Mouse (Mus musculus): ENCODE data around the gene Sult1d1. TPM values are rescaled to one million over a fixed set of nuclear protein-coding genes. Genes with fewer than 3 reads are reported as not detected.

Sult1d1 gene
- polyA plus RNA-seq, 2 experiments = 1.2 to 2.1 TPM

DNA sequence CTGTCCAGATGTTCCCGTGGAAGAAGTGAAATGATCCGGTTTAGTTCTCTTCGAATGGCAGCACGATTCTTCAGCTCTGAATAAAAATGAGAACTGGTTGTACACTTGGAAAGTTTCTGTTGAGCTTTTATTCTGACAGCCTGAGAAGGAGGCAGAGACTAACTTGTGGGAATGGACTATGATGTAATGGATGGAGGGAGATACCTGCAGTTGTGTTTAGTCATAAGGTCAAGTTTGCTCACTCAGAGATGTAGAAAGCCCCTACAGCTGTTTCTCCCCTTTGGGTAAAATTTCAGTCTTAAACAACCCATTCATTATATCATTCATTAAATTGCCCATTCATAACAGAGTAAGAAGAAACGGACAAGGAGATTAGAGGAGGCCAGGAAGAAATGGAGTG lies 22.7 kb upstream of the Sult1d1 start, which contains the start of gene Sult1e1:
Gene Sult1e1, minus strand, starts transcription at position 101 of the 400 bp plus-strand sequence.
- no peak within 1 kb of the TSS for H3K27ac ChIP-seq
- no peaks in the 10 kb centered on the region for H3K36me3 ChIP-seq (replicated peaks; ENCODE audit: control insufficient read depth, insufficient read depth, low read depth)
- TF ChIP-seq EP300 (IDR thresholded peaks at IDR 0.05; ENCODE audit: low read depth) = no peak
- no peak for TF ChIP-seq CTCF (IDR thresholded peaks at IDR 0.05; ENCODE audit: low read depth)
- WGBS (ENCODE audit: insufficient replicate concordance) = 58% methylated on average over 5 of the region's 5 CpGs
- no peak within 1 kb of the TSS for H3K9ac ChIP-seq (replicated peaks)
- H3K9me3 ChIP-seq (ENCODE audit: control insufficient read depth, low read length) = no peaks in the 10 kb centered on the region
- no peak for ATAC-seq (ENCODE audit: insufficient read depth)
- H3K4me2 ChIP-seq (ENCODE audit: low read depth) = no peak within 1 kb of the TSS
- H3K4me1 ChIP-seq (replicated peaks; ENCODE audit: control insufficient read depth in 2 of 2, insufficient read depth in 2 of 2, low read length in 1 of 2) = no peaks in the 10 kb centered on the region
- DNase-seq (ENCODE audit: low read depth in 3 of 3, low spot score in 3 of 3) = no peak
- no peaks in the 10 kb centered on the region for H3K27me3 ChIP-seq (ENCODE audit: control insufficient read depth, insufficient read depth, low read length)
- H3K4me3 ChIP-seq (ENCODE audit: insufficient read depth in 1 of 2, low read depth in 2 of 2, low read length in 2 of 2) = no peak within 1 kb of the TSS

DNA sequence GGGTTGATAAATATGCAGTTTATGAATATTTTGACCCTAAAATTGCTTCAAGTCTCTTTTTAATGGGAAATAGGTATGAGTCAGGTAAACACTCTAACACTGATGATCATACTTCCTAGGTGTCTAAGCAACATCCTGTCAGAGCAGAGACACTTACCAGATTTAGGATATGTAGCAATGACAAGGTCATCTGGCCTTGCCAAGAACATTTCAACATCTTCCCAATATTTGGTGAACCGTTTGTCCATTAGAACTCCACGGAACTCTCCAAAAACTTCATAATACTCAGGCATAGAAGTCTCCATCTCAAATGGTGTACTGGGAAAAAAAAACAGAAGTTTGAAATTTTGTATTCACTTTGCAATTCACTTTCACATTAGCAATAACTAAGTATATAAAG lies 21.1 kb upstream of the Sult1d1 start:
- ATAC-seq (ENCODE audit: insufficient read depth) (no peak), DNase-seq (ENCODE audit: low read depth in 3 of 3, low spot score in 3 of 3) (no peak)
- Histone ChIP-seq H3K9ac (replicated peaks) (no peak overlapping the region), H3K4me1 (replicated peaks; ENCODE audit: control insufficient read depth in 2 of 2, insufficient read depth in 2 of 2, low read length in 1 of 2) (no peaks in the 10 kb centered on the region), H3K9me3 (ENCODE audit: control insufficient read depth, low read length) (no peaks in the 10 kb centered on the region), H3K27ac (no peak overlapping the region), H3K4me3 (ENCODE audit: insufficient read depth in 1 of 2, low read depth in 2 of 2, low read length in 2 of 2) (no peak overlapping the region), H3K27me3 (ENCODE audit: control insufficient read depth, insufficient read depth, low read length) (no peaks in the 10 kb centered on the region), H3K4me2 (ENCODE audit: low read depth) (no peak overlapping the region), H3K36me3 (replicated peaks; ENCODE audit: control insufficient read depth, insufficient read depth, low read depth) (no peaks in the 10 kb centered on the region)
- TF ChIP-seq EP300 (IDR thresholded peaks at IDR 0.05; ENCODE audit: low read depth) (no peak), CTCF (IDR thresholded peaks at IDR 0.05; ENCODE audit: low read depth) (no peak)
- WGBS (ENCODE audit: insufficient replicate concordance) = 43% methylated on average over 2 of the region's 2 CpGs

DNA sequence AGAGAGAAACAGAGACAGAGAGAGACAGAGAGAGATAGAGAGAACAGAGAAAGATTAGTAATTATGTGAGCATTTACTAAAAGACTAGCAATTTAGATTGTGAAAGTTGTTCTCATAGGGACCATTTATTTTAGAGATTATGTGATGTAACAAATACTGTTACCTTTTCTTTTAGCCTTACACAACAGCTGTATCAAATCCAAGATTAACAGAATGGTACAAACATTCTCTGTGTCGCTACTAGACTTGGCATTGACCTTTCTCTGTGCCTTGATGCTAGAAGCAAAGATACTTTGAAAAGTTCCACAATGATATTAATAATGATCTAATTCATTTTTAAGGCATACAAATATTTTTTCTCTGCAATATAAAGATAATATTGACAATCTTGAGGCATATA lies 11.6 kb upstream of the Sult1d1 start:
- no peaks in the 10 kb centered on the region for H3K4me1 ChIP-seq (replicated peaks; ENCODE audit: control insufficient read depth in 2 of 2, insufficient read depth in 2 of 2, low read length in 1 of 2)
- ATAC-seq (ENCODE audit: insufficient read depth) (no peak), DNase-seq (ENCODE audit: low read depth in 3 of 3, low spot score in 3 of 3) (no peak)
- H3K9ac ChIP-seq (replicated peaks) = no peak overlapping the region
- H3K4me3 ChIP-seq (ENCODE audit: insufficient read depth in 1 of 2, low read depth in 2 of 2, low read length in 2 of 2) = no peak overlapping the region
- 60% methylated on average over 1 of the region's 1 CpGs for WGBS (ENCODE audit: insufficient replicate concordance)
- H3K36me3 ChIP-seq (replicated peaks; ENCODE audit: control insufficient read depth, insufficient read depth, low read depth) = no peaks in the 10 kb centered on the region
- no peaks in the 10 kb centered on the region for H3K9me3 ChIP-seq (ENCODE audit: control insufficient read depth, low read length)
- H3K27me3 ChIP-seq (ENCODE audit: control insufficient read depth, insufficient read depth, low read length) = no peaks in the 10 kb centered on the region
- no peak for TF ChIP-seq EP300 (IDR thresholded peaks at IDR 0.05; ENCODE audit: low read depth)
- TF ChIP-seq CTCF (IDR thresholded peaks at IDR 0.05; ENCODE audit: low read depth) = no peak
- no peak overlapping the region for H3K27ac ChIP-seq
- H3K4me2 ChIP-seq (ENCODE audit: low read depth) = no peak overlapping the region

DNA sequence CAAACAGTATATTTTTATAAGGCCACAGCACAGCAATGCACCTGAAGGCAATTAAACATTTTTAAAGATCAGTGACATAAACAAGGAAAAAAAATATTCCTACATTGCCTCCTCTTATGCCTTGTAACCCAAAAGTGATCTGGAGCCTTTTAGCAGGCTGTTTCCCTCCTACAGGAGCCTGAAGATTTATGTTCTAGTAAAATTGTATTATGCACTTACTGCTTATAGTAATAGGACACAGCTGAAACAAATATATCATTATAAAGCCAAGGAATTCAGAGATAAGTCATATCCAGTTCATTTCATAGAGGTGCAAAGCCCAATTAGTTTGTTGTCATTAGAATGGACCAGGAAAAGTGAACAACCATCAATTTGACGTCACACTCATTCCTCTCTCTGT lies 5.3 kb upstream of the Sult1d1 start:
- no peak overlapping the region for H3K27ac ChIP-seq
- no peaks in the 10 kb centered on the region for H3K4me1 ChIP-seq (replicated peaks; ENCODE audit: control insufficient read depth in 2 of 2, insufficient read depth in 2 of 2, low read length in 1 of 2)
- H3K9me3 ChIP-seq (ENCODE audit: control insufficient read depth, low read length) = no peaks in the 10 kb centered on the region
- TF ChIP-seq CTCF (IDR thresholded peaks at IDR 0.05; ENCODE audit: low read depth) (no peak), EP300 (IDR thresholded peaks at IDR 0.05; ENCODE audit: low read depth) (no peak)
- H3K36me3 ChIP-seq (replicated peaks; ENCODE audit: control insufficient read depth, insufficient read depth, low read depth) = no peaks in the 10 kb centered on the region
- ATAC-seq (ENCODE audit: insufficient read depth) = no peak
- no peak for DNase-seq (ENCODE audit: low read depth in 3 of 3, low spot score in 3 of 3)
- H3K4me3 ChIP-seq (ENCODE audit: insufficient read depth in 1 of 2, low read depth in 2 of 2, low read length in 2 of 2) = no peak overlapping the region
- WGBS (ENCODE audit: insufficient replicate concordance) = 64% methylated on average over 1 of the region's 1 CpGs
- no peaks in the 10 kb centered on the region for H3K27me3 ChIP-seq (ENCODE audit: control insufficient read depth, insufficient read depth, low read length)
- no peak overlapping the region for H3K4me2 ChIP-seq (ENCODE audit: low read depth)
- no peak overlapping the region for H3K9ac ChIP-seq (replicated peaks)

DNA sequence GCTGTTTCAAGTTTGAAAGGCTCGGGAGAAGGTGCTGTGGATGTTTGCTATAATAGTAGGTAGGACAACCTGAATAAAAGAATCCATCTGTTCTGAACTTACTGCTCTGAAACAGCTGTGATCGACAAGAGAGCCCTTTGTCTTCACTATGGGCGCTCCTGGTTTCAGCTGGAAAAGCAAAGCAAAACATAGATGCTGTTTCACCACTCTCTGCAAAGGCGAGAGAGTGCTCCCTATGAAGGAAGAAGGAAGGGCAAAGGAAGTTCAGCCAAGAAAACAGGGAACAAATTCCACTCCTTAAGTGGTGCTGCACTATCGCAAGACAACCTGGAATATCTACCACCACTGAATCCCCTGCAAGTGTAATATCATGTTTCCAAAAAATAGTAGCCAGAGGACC lies 4.7 kb upstream of the Sult1d1 start:
- no peaks in the 10 kb centered on the region for H3K36me3 ChIP-seq (replicated peaks; ENCODE audit: control insufficient read depth, insufficient read depth, low read depth)
- 56% methylated on average over 5 of the region's 5 CpGs for WGBS (ENCODE audit: insufficient replicate concordance)
- H3K9ac ChIP-seq (replicated peaks) = no peak overlapping the region
- H3K4me2 ChIP-seq (ENCODE audit: low read depth) = no peak overlapping the region
- H3K9me3 ChIP-seq (ENCODE audit: control insufficient read depth, low read length) = no peaks in the 10 kb centered on the region
- no peak overlapping the region for H3K27ac ChIP-seq
- H3K4me3 ChIP-seq (ENCODE audit: insufficient read depth in 1 of 2, low read depth in 2 of 2, low read length in 2 of 2) = no peak overlapping the region
- no peaks in the 10 kb centered on the region for H3K4me1 ChIP-seq (replicated peaks; ENCODE audit: control insufficient read depth in 2 of 2, insufficient read depth in 2 of 2, low read length in 1 of 2)
- TF ChIP-seq EP300 (IDR thresholded peaks at IDR 0.05; ENCODE audit: low read depth) (no peak), CTCF (IDR thresholded peaks at IDR 0.05; ENCODE audit: low read depth) (no peak)
- ATAC-seq (ENCODE audit: insufficient read depth) (no peak), DNase-seq (ENCODE audit: low read depth in 3 of 3, low spot score in 3 of 3) (no peak)
- H3K27me3 ChIP-seq (ENCODE audit: control insufficient read depth, insufficient read depth, low read length) = no peaks in the 10 kb centered on the region
